Mouse (Mus musculus) layer of hippocampus, postnatal 25 days (tissue): ENCODE data around the gene Ncapd2. TPM values are rescaled to one million over a fixed set of nuclear protein-coding genes. Genes with fewer than 3 reads are reported as not detected.

Source experiments
- DNase-seq, 2 experiments: peaks; one replicate each; pipeline ENCODE4 v3.0.0; 2022; ENCODE audit warnings: mixed read lengths in 2 of 2, low spot score in 1 of 2; ENCODE audit errors: extremely low spot score in 1 of 2
- total RNA-seq, 2 experiments: library from RNA; stranded (reverse); gene quantifications; 2 replicates each; pipeline ENCODE4 v1.2.3; 2021

Ncapd2 gene
- total RNA-seq, 2 experiments from 2014 or later, result 24.1 to 27.6 TPM

GRCm38 (mm10) chr6:125215148-125215954, 23.9 kb upstream of the Ncapd2 start, which contains the start of gene Vamp1:
Vamp1 (plus strand) TSS chr6:125215551.
- peak; percentile 85 to 87 for DNase-seq

GRCm38 (mm10) chr6:125213715-125214114, 22.2 kb upstream of the Ncapd2 start:
- DNase-seq, result no peak

GRCm38 (mm10) chr6:125213129-125213528, 21.6 kb upstream of the Ncapd2 start:
- DNase-seq, result no peak

- no peak for DNase-seq
These were observed 21.1 kb upstream of the Ncapd2 start for GRCm38 (mm10) chr6:125212621-125213020.

GRCm38 (mm10) chr6:125210436-125210835, 18.9 kb upstream of the Ncapd2 start:
- no peak for DNase-seq

- DNase-seq, result no peak
These were observed 5.7 kb upstream of the Ncapd2 start for GRCm38 (mm10) chr6:125197166-125197565.

GRCm38 (mm10) chr6:125196301-125196700, 4.8 kb upstream of the Ncapd2 start:
- DNase-seq, result no peak

GRCm38 (mm10) chr6:125195541-125196075, 4.1 kb upstream of the Ncapd2 start:
- DNase-seq, result no peak

- DNase-seq, result no peak
These were observed 1.9 kb upstream of the Ncapd2 start for GRCm38 (mm10) chr6:125193390-125193789.

- no peak for DNase-seq
These were observed 1.3 kb upstream of the Ncapd2 start for GRCm38 (mm10) chr6:125192841-125193240.

GRCm38 (mm10) chr6:125192016-125192714, 664 bp upstream of the Ncapd2 start:
- DNase-seq, result peak; percentile 74 to 80

GRCm38 (mm10) chr6:125190816-125191215, 685 bp downstream of the Ncapd2 start:
- no peak for DNase-seq

GRCm38 (mm10) chr6:125186203-125186602, 5.3 kb downstream of the Ncapd2 start:
- no peak for DNase-seq

GRCm38 (mm10) chr6:125182133-125182532, 9.4 kb downstream of the Ncapd2 start:
- no peak for DNase-seq

- DNase-seq, result no peak
These were observed 11.9 kb downstream of the Ncapd2 start for GRCm38 (mm10) chr6:125179601-125180000.

GRCm38 (mm10) chr6:125175469-125175868, 16.0 kb downstream of the Ncapd2 start:
- DNase-seq, result no peak

GRCm38 (mm10) chr6:125173256-125173655, 18.2 kb downstream of the Ncapd2 start:
- no peak for DNase-seq

- no peak for DNase-seq
These were observed 19.0 kb downstream of the Ncapd2 start for GRCm38 (mm10) chr6:125172474-125172873.

- no peak for DNase-seq
These were observed 21.3 kb downstream of the Ncapd2 start for GRCm38 (mm10) chr6:125170194-125170593.

- no peak for DNase-seq
These were observed 23.4 kb downstream of the Ncapd2 start for GRCm38 (mm10) chr6:125168086-125168485.
